Mouse (Mus musculus) midbrain, embryonic 12.5 days (tissue): ENCODE results near the gene Olfr507. TPM values are rescaled to one million over a fixed set of nuclear protein-coding genes. Genes with fewer than 3 reads are reported as not detected.
"Not testable (repeated sequence)": the region's sequence is repeated elsewhere in the genome, so short reads cannot be mapped to it uniquely, and the experiment has no call there.

Source experiments
- ATAC-seq: fragments of 200-750 bp; cut with Nextera tagmentation; 2 replicates; pipeline ENCODE4 v1.8.0; 2017; ENCODE audit warnings: low read depth, moderate TSS enrichment, moderate library complexity; ENCODE audit not compliant: low FRiP score
- H3K27ac ChIP-seq: fragments of 300-500 bp; sonication (generic); replicated peaks from 2 replicates; pipeline ENCODE4 v1.5.1; 2016; ENCODE audit warnings: mild to moderate bottlenecking
- H3K27me3 ChIP-seq: fragments of 300-500 bp; sonication (generic); 2 replicates; pipeline ENCODE4 v1.6.1; 2016; ENCODE audit warnings: mild to moderate bottlenecking
- H3K36me3 ChIP-seq: fragments of 300-500 bp; sonication (generic); 2 replicates; pipeline ENCODE4 v1.6.1; 2016
- H3K4me1 ChIP-seq: fragments of 300-500 bp; sonication (generic); 2 replicates; pipeline ENCODE4 v1.6.1; 2016
- H3K4me2 ChIP-seq: fragments of 300-500 bp; sonication (generic); replicated peaks from 2 replicates; pipeline ENCODE4 v1.6.1; 2016; ENCODE audit warnings: mild to moderate bottlenecking, moderate library complexity
- H3K4me3 ChIP-seq: fragments of 300-500 bp; sonication (generic); 2 replicates; pipeline ENCODE4 v1.5.1; 2016; ENCODE audit warnings: mild to moderate bottlenecking
- H3K9ac ChIP-seq: fragments of 300-500 bp; sonication (generic); replicated peaks from 2 replicates; pipeline ENCODE4 v1.6.1; 2016; ENCODE audit warnings: mild to moderate bottlenecking, moderate library complexity
- H3K9me3 ChIP-seq: fragments of 300-500 bp; sonication (generic); 2 replicates; pipeline ENCODE4 v1.6.1; 2016; ENCODE audit warnings: mild to moderate bottlenecking
- WGBS: fragments of 180-500 bp; shearing (Covaris S2); methylation state at CpG from one replicate; pipeline ENCODE4 v1.1.7; 2016; 5-methylcytosine and 5-hydroxymethylcytosine counted together
- polyA plus RNA-seq: library from polyadenylated mRNA; unstranded; fragments of >200 nt; fragmentation: Nextera tagmentation; extraction: Ambion mirVana; gene quantifications from 2 replicates; pipeline ENCODE4 v1.2.1, GENCODE M21; 2016

The Olfr507 gene
- polyA plus RNA-seq, result not detected in 2 replicates

DNA sequence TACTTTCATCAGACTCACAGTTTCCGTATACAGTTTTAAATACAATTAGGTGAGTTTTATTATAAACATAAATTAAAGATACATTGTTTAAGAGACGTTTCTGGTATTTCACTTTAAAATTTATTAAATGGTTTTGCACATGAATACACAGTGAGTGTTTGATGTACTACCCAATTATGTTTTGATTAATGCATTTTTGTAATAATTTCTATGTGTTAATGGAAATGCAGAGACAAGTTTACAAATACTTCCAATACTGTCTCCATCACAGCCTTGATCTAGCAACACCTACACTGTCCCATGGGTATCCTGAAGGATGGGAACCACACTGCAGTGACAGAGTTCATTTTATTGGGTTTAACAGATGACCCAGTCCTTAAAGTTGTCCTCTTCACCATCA, at the start of gene Olfr507:
Olfr507 (plus strand) TSS at position 301 of the 400 bp plus-strand sequence.
- ATAC-seq, result no peak
- H3K27me3 ChIP-seq, result no peaks in the 10 kb centered on the region
- WGBS, result 80% methylated on average over 2 of the region's 2 CpGs
- H3K9me3 ChIP-seq, result no peaks in the 10 kb centered on the region
- no peak within 1 kb of the TSS for H3K9ac ChIP-seq
- no peaks in the 10 kb centered on the region for H3K4me1 ChIP-seq
- H3K27ac ChIP-seq, result no peak within 1 kb of the TSS
- H3K4me2 ChIP-seq, result no peak within 1 kb of the TSS
- H3K36me3 ChIP-seq, result no peaks in the 10 kb centered on the region
- no peak within 1 kb of the TSS for H3K4me3 ChIP-seq

- Histone ChIP-seq H3K27me3 (no peaks in the 10 kb centered on the region), H3K9ac (no peak overlapping the region), H3K4me1 (no peaks in the 10 kb centered on the region), H3K36me3 (no peaks in the 10 kb centered on the region), H3K4me3 (no peak overlapping the region), H3K27ac (no peak overlapping the region), H3K9me3 (no peaks in the 10 kb centered on the region), H3K4me2 (no peak overlapping the region)
- WGBS, result 100% methylated on average over 1 of the region's 1 CpGs
- ATAC-seq, result no peak; the same call in 1 of the 2 replicates
Measured at GRCm38 (mm10) chr7:108589797-108590196, 31.8 kb upstream of the Olfr507 start.

GRCm38 (mm10) chr7:108601916-108602315, 19.7 kb upstream of the Olfr507 start:
- not testable (repeated sequence) for H3K9ac ChIP-seq, ATAC-seq, H3K4me1 ChIP-seq, H3K9me3 ChIP-seq, H3K27ac ChIP-seq, H3K4me3 ChIP-seq, H3K4me2 ChIP-seq, H3K27me3 ChIP-seq, H3K36me3 ChIP-seq
- 82% methylated on average over 3 of the region's 3 CpGs for WGBS

- Histone ChIP-seq H3K9ac (no peak within 1 kb of the TSS), H3K4me2 (no peak within 1 kb of the TSS)
Measured at GRCm38 (mm10) chr7:108610487-108610886, 11.1 kb upstream of the Olfr507 start, which contains the start of gene Olfr506. Gene Olfr506 (plus strand): TSS chr7:108610787.

GRCm38 (mm10) chr7:108614110-108614509, 7.5 kb upstream of the Olfr507 start:
- ATAC-seq, result no peak
- Histone ChIP-seq H3K27me3 (no peaks in the 10 kb centered on the region), H3K4me2 (no peak overlapping the region), H3K4me3 (no peak overlapping the region), H3K27ac (no peak overlapping the region), H3K4me1 (no peaks in the 10 kb centered on the region), H3K9ac (no peak overlapping the region), H3K9me3 (no peaks in the 10 kb centered on the region), H3K36me3 (no peaks in the 10 kb centered on the region)
- WGBS, result 90% methylated on average over 2 of the region's 2 CpGs

More at GRCm38 (mm10) chr7:108610487-108610886, 11.1 kb upstream of the Olfr507 start, which contains the start of gene Olfr506:
- no peaks in the 10 kb centered on the region for H3K27me3 ChIP-seq
- H3K4me1 ChIP-seq, result no peaks in the 10 kb centered on the region
- H3K4me3 ChIP-seq, result no peak within 1 kb of the TSS
- ATAC-seq, result no peak
- no peak within 1 kb of the TSS for H3K27ac ChIP-seq
- no peaks in the 10 kb centered on the region for H3K9me3 ChIP-seq
- no peaks in the 10 kb centered on the region for H3K36me3 ChIP-seq

GRCm38 (mm10) chr7:108616781-108617180, 4.8 kb upstream of the Olfr507 start:
- H3K9ac ChIP-seq, H3K27me3 ChIP-seq, H3K4me1 ChIP-seq, H3K4me3 ChIP-seq, H3K27ac ChIP-seq, H3K4me2 ChIP-seq, ATAC-seq, H3K36me3 ChIP-seq, H3K9me3 ChIP-seq: not testable (repeated sequence)
- WGBS, result 55% methylated on average over 3 of the region's 3 CpGs

- H3K27ac ChIP-seq, result no peak within 1 kb of the TSS
- no peak for ATAC-seq
- no peak within 1 kb of the TSS for H3K4me3 ChIP-seq
- H3K4me2 ChIP-seq, result no peak within 1 kb of the TSS
- no peak within 1 kb of the TSS for H3K9ac ChIP-seq
- H3K27me3 ChIP-seq, result no peaks in the 10 kb centered on the region
- no peaks in the 10 kb centered on the region for H3K4me1 ChIP-seq
- 88% methylated on average over 3 of the region's 3 CpGs for WGBS
- H3K36me3 ChIP-seq, result no peaks in the 10 kb centered on the region
- no peaks in the 10 kb centered on the region for H3K9me3 ChIP-seq
Measured at GRCm38 (mm10) chr7:108629694-108630093, 8.1 kb downstream of the Olfr507 start, which contains the start of gene Olfr508. Gene Olfr508 (plus strand): TSS chr7:108629994.

GRCm38 (mm10) chr7:108651806-108652205, 30.2 kb downstream of the Olfr507 start, which contains the start of gene Olfr509:
Gene Olfr509 (minus strand): TSS chr7:108651906.
- no peak within 1 kb of the TSS for H3K4me2 ChIP-seq
- H3K27me3 ChIP-seq, result no peaks in the 10 kb centered on the region
- H3K36me3 ChIP-seq, result no peaks in the 10 kb centered on the region

GRCm38 (mm10) chr7:108662419-108662818, 40.8 kb downstream of the Olfr507 start:
- Histone ChIP-seq H3K4me2 (no peak overlapping the region), H3K27me3 (no peaks in the 10 kb centered on the region), H3K9me3 (no peaks in the 10 kb centered on the region), H3K36me3 (no peaks in the 10 kb centered on the region), H3K4me3 (no peak overlapping the region), H3K9ac (no peak overlapping the region), H3K27ac (no peak overlapping the region), H3K4me1 (no peaks in the 10 kb centered on the region)
- ATAC-seq, result no peak
- WGBS, result 85% methylated on average over 3 of the region's 3 CpGs

More at GRCm38 (mm10) chr7:108651806-108652205, 30.2 kb downstream of the Olfr507 start, which contains the start of gene Olfr509:
- H3K9me3 ChIP-seq, result no peaks in the 10 kb centered on the region
- H3K27ac ChIP-seq, result no peak within 1 kb of the TSS
- no peak for ATAC-seq
- H3K4me3 ChIP-seq, result no peak within 1 kb of the TSS
- no peak within 1 kb of the TSS for H3K9ac ChIP-seq
- no peaks in the 10 kb centered on the region for H3K4me1 ChIP-seq

DNA sequence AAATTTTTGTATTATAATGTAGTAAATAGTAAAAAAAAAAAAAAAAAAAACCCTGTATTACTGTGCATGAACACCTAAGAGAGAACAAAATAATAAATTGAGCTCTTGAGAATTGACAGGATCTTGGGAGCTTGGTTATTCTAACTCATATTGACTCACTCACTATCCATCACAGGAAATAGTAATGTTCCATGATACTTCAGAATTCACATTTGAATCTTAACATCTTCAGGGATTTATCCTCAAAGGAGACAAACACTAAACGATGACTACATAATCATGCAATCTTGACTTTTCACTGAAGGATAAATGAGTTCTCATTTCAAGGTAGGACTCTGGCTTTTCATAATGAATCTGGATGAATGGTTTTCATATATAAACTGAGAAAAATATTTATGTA, 44.5 kb downstream of the Olfr507 start, which contains the start of gene Olfr510:
Olfr510 (plus strand) TSS at position 301 of the 400 bp plus-strand sequence.
- WGBS, result 89% methylated on average over 1 of the region's 1 CpGs
- Histone ChIP-seq H3K4me2 (no peak within 1 kb of the TSS), H3K4me1 (no peaks in the 10 kb centered on the region), H3K9me3 (no peaks in the 10 kb centered on the region), H3K27me3 (no peaks in the 10 kb centered on the region), H3K9ac (no peak within 1 kb of the TSS), H3K27ac (no peak within 1 kb of the TSS), H3K36me3 (no peaks in the 10 kb centered on the region), H3K4me3 (no peak within 1 kb of the TSS)
- ATAC-seq, result no peak

GRCm38 (mm10) chr7:108671058-108671457, 49.4 kb downstream of the Olfr507 start:
- no peak overlapping the region for H3K4me2 ChIP-seq
- no peaks in the 10 kb centered on the region for H3K9me3 ChIP-seq
- H3K27ac ChIP-seq, result no peak overlapping the region
- H3K4me1 ChIP-seq, result no peaks in the 10 kb centered on the region
- no peak for ATAC-seq
- no peaks in the 10 kb centered on the region for H3K27me3 ChIP-seq
- H3K36me3 ChIP-seq, result no peaks in the 10 kb centered on the region
- WGBS, result 77% methylated on average over 1 of the region's 1 CpGs
- H3K4me3 ChIP-seq, result no peak overlapping the region
- H3K9ac ChIP-seq, result no peak overlapping the region
